Mouse (Mus musculus) Patski (cell line): ENCODE measurements around the gene Ica1. TPM values are rescaled to one million over a fixed set of nuclear protein-coding genes. Genes with fewer than 3 reads are reported as not detected.

Experiments
- ATAC-seq: fragments of 100-300 bp; one replicate; pipeline ENCODE4 v1.8.0; 2021
- CTCF ChIA-PET: fragments of 350-600 bp; sonication (Branson Sonifier 250); formaldehyde crosslinking; loops from one replicate; lab custom pipeline; 2022; ENCODE audit warnings: inconsistent platforms; lab: Charles Lee
- POLR2A ChIA-PET: fragments of 350-600 bp; sonication (Branson Sonifier 250); formaldehyde crosslinking; loops from one replicate; lab custom pipeline; 2022; ENCODE audit warnings: antibody characterized with exemption, inconsistent platforms; lab: Charles Lee
- DNase-seq: peaks from one replicate; pipeline ENCODE4 v3.0.0-alpha.2; 2011; ENCODE audit warnings: low read depth, low spot score
- H3K27me3 ChIP-seq: fragments of 371-371 bp; one replicate; pipeline ENCODE4 v1.5.1; 2021
- CTCF ChIP-seq: fragments of 100-300 bp; IDR thresholded peaks from one replicate; pipeline ENCODE4 v1.5.1; 2021
- in situ Hi-C: fragments of 300-500 bp; cut with MboI; formaldehyde crosslinking; loops from 3 replicates; pipeline ENCODE4 v1.11.1; 2018; ENCODE audit warnings: low pct_unique_long_range_greater_than_20kb, mixed read lengths
- polyA plus RNA-seq: library from polyadenylated mRNA; unstranded; gene quantifications from one replicate; pipeline ENCODE4 v1.2.3, GENCODE M21; 2021

The Ica1 gene
- polyA plus RNA-seq = 4.7 TPM

DNA sequence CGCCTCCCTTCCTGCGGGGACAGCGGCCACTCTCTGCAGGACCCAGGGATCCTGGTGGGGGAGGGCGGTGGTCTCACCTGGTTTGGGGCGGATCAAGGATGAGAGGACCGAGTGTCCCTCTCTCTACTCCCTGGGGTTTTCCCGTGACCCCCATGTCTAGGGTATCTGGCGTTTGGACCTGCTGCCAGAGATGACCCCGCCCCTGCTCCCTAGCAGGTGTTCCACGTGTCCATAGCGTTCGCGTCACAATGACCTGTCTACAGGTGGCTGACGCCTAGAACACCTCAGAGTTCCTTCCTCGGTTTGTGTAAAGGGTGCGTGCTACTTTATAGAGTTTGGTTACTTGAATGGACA, at the start of gene Ica1:
Gene Ica1 (minus strand): TSS at position 193 of the 354 bp plus-strand sequence.
- DNase-seq (no peak), ATAC-seq (no peak)
- peaks cover 16% of the 10 kb centered on the region for H3K27me3 ChIP-seq
- ChIA-PET POLR2A (no interaction called here), CTCF (no interaction called here)
- no peak for TF ChIP-seq CTCF
- in situ Hi-C loops = no loop called here

- no peak for ATAC-seq
- ChIA-PET POLR2A (no interaction called here), CTCF (no interaction called here)
- in situ Hi-C loops = no loop called here
- no peak for TF ChIP-seq CTCF
- DNase-seq = no peak
- peaks cover 7% of the 10 kb centered on the region for H3K27me3 ChIP-seq
These were observed 41.6 kb upstream of the Ica1 start for GRCm38 (mm10) chr6:8819866-8820265.

DNA sequence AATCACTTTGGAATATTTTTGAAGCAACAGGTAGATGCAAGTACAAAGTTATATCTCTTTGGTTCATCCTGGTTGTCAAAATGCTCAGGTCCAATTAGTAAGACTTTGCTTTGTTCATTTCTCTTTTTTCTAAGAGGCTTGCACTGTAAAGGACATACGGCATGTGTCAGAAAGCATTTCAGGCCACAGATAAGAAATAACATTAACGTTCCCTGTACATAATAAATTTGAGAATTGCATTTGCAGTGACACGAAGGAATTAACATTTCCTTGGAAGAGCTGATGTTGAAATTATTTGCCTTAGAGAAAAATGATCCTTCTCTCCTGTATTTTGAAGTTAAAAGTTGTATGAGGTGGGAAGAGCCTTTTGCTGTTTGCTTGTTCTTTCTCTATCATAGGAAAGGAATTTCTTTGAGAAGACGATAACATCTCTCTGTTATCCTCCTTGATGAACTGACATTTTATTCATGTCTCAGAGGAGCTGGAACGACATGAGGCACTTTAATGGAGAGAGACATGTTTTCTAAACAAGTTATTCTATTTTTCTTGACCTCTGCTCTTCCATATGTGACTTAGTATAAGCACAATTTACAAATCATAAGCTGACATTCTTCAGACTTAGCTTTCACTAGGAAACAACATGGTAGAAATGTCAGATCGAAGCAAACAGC, 36.2 kb upstream of the Ica1 start:
- CTCF ChIA-PET = no interaction called here
- no peak for TF ChIP-seq CTCF
- DNase-seq (no peak), ATAC-seq (no peak)
- H3K27me3 ChIP-seq = peaks cover 15% of the 10 kb centered on the region
- in situ Hi-C loops = no loop called here
- POLR2A ChIA-PET = no interaction called here

- DNase-seq = no peak
- no peak for ATAC-seq
- no peaks in the 10 kb centered on the region for H3K27me3 ChIP-seq
- TF ChIP-seq CTCF = no peak
- POLR2A ChIA-PET = no interaction called here
- in situ Hi-C loops = no loop called here
- CTCF ChIA-PET = interaction anchor here (0.6 kb wide), 1 partner anchor 212 kb away, joined by 3 read pairs; no protein-coding TSS in a partner anchor
These were observed 24.4 kb upstream of the Ica1 start for GRCm38 (mm10) chr6:8802561-8803150.

DNA sequence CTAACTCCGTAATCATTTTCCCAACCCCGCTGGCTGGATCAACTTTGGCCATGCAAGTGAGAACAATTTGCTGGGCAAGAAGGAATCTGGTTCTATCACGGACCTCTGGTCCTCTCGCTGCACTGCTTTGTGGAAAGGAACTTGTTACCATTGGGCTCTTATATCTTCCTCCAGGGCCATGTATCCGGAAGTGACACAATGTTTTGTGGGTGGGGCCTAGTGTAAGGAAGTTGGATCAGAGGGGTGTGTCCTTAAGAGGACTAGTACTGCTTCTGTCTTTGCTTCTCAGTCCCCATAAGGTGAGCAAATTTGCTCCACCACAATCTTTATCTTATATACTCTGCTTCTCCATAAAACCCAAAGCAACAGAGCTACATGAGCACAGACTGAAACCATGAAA, 14.1 kb upstream of the Ica1 start:
- CTCF ChIA-PET = interaction anchor here (1.4 kb wide), 1 partner anchor 9 kb away, joined by 4 read pairs; no protein-coding TSS in a partner anchor

GRCm38 (mm10) chr6:8791781-8792180, 13.5 kb upstream of the Ica1 start:
- H3K27me3 ChIP-seq = peaks cover 6% of the 10 kb centered on the region
- ATAC-seq (no peak), DNase-seq (no peak)
- no peak for TF ChIP-seq CTCF
- in situ Hi-C loops = no loop called here
- ChIA-PET POLR2A (no interaction called here), CTCF (no interaction called here)

More for the DNA sequence above, 14.1 kb upstream of the Ica1 start:
- POLR2A ChIA-PET = no interaction called here
- in situ Hi-C loops = no loop called here
- DNase-seq (no peak), ATAC-seq (no peak)
- peaks cover 6% of the 10 kb centered on the region for H3K27me3 ChIP-seq
- TF ChIP-seq CTCF = no peak

DNA sequence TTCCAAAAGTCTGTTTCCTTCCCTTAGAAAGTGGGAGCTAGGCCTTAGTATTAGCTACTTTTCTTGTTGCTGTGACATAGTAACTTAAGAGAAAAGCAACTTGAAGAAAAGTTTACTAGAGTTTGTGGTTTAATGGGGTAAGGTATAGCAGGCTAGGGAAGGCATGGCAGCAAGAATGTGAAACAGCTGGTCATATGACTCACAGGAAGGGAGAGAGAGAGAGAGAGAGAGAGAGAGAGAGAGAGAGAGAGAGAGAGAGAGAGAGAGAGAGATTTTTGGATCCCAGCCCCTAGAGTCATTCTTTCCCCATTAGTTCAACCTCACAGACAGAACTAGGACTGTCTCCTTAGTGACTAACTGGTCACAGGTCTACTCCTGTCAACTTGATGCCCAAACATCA, 2.3 kb upstream of the Ica1 start:
- no peak for TF ChIP-seq CTCF
- in situ Hi-C loops = no loop called here
- ATAC-seq = no peak
- CTCF ChIA-PET = no interaction called here
- no peak for DNase-seq
- H3K27me3 ChIP-seq = peaks cover 16% of the 10 kb centered on the region
- POLR2A ChIA-PET = no interaction called here

DNA sequence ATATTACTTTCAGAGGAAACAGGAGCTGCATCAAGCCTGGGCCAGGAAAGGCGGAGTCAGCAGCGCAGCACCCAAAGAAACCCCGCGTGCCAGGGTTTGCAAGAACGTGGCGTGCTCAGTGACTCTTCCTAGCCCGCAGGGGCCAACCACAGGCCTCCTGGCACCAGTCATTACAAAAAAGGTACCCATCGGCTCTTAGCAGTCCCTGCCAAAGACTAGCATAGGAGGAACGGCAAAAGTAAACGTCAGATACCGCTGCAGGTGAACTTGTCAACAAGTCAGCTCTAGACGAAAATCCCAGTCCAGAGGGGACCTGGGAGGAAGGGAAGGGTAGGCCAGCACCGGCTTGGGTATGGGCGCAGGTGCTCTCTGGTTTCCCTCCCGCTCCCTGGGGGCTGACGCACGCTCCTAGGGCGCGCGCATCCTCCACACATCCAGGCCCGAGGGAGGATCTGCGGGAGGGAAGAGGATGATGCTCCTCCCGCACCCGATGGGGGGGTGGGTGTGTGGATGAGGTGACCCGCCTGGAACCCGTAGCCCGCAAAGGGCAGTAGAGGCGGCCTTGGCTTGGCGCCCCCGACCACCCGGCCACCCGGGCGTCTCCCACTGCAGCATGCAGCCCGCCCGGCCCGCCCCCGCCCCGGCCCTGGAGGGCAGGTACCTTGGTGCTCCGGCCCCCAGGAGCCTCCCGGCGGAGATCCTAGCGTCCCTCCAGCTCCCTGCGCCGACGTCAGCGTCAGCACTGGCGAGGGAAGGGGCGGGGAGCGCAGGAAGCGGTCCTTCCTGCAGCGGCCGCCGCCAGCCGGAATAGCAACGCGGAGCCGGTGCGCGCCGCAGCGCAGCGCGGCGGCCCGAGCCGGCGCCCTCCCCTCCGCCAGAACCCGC, 635 bp downstream of the Ica1 start:
- in situ Hi-C loops = no loop called here
- H3K27me3 ChIP-seq = peaks cover 16% of the 10 kb centered on the region
- peak; percentile 88 for ATAC-seq
- TF ChIP-seq CTCF = no peak
- POLR2A ChIA-PET = no interaction called here
- CTCF ChIA-PET = no interaction called here
- DNase-seq = no peak

- ATAC-seq = no peak
- H3K27me3 ChIP-seq = no peaks in the 10 kb centered on the region
- TF ChIP-seq CTCF = no peak
- POLR2A ChIA-PET = no interaction called here
- DNase-seq = no peak
- CTCF ChIA-PET = no interaction called here
- in situ Hi-C loops = no loop called here
These were observed 6.7 kb downstream of the Ica1 start for GRCm38 (mm10) chr6:8771539-8771938.

GRCm38 (mm10) chr6:8770341-8770740, 7.9 kb downstream of the Ica1 start:
- POLR2A ChIA-PET = interaction anchor here (0.6 kb wide), 1 partner anchor 11 kb away, joined by 7 read pairs; no protein-coding TSS in a partner anchor
- no peak for DNase-seq

DNA sequence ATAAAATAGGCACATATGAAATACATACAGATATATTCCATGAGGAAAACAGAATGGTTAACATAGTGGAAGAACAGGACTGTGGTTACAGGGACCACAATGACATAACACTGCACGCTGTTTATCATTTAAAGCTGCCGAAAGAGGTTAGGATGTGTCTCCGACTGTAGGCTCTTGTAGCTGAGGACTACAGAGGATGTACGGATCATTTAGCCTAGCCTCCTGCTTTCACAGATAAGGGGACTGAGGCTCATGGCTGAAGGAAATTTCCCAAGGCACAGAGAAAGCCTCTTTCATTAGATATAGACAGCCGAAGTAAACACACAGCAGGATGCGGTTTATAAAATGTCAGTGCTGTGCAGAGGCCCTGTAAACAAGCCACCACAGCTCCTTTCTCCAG, 8.5 kb downstream of the Ica1 start:
- ChIA-PET POLR2A (no interaction called here), CTCF (interaction anchor here (1.3 kb wide), 1 partner anchor 9 kb away, joined by 3 read pairs; no protein-coding TSS in a partner anchor)
- no peak for TF ChIP-seq CTCF
- H3K27me3 ChIP-seq = no peaks in the 10 kb centered on the region
- ATAC-seq (no peak), DNase-seq (no peak)
- in situ Hi-C loops = no loop called here

More at GRCm38 (mm10) chr6:8770341-8770740, 7.9 kb downstream of the Ica1 start:
- H3K27me3 ChIP-seq = no peaks in the 10 kb centered on the region
- CTCF ChIA-PET = interaction anchor here (1.3 kb wide), 1 partner anchor 9 kb away, joined by 3 read pairs; no protein-coding TSS in a partner anchor
- in situ Hi-C loops = no loop called here
- ATAC-seq = no peak
- no peak for TF ChIP-seq CTCF
